17 mouse cellular contexts compared by ENCODE assay signal in genomic region chr17:81497919-81498318, GRCm38 (mm10). TPM values are rescaled to one million over a fixed set of nuclear protein-coding genes. Genes with fewer than 3 reads are reported as not detected.
DNase-seq lines count a peak whose midpoint lies in the region; ATAC-seq lines count a peak whose summit lies in the region.
"Had no signal": no experiment of that assay in that cellular context is flagged by ENCODE, and none has a peak within 500 bp of the region (broad histone marks: within the 10 kb centered on the region; RNA-seq: fewer than 3 reads in every experiment).

No protein-coding gene starts in this region.

- H3K4me3 ChIP-seq in forebrain, embryonic 16.5 days (replicated peaks; ENCODE audit: low read length) = no peak overlapping the region
- H3K4me3 ChIP-seq: hindbrain, embryonic 13.5 days; left cerebral cortex, adult 2 months; liver, embryonic 12.5 days had no signal

- H3K4me2 ChIP-seq in forebrain, embryonic 16.5 days (ENCODE audit: low read length) = no peak overlapping the region
- H3K4me2 ChIP-seq: hindbrain, embryonic 13.5 days; liver, embryonic 12.5 days had no signal

- H3K4me1 ChIP-seq in forebrain, embryonic 16.5 days (replicated peaks; ENCODE audit: control insufficient read depth, insufficient read depth, low read length) = peaks cover 12% of the 10 kb centered on the region
- H3K4me1 ChIP-seq: liver, embryonic 12.5 days had no signal

- no peak for ATAC-seq in forebrain, embryonic 16.5 days
- ATAC-seq: intestine, embryonic 16.5 days; liver, embryonic 12.5 days had no signal

- H3K9me3 ChIP-seq in forebrain, embryonic 16.5 days (ENCODE audit: control insufficient read depth, low read length) = no peaks in the 10 kb centered on the region
- H3K9me3 ChIP-seq: hindbrain, embryonic 13.5 days; liver, embryonic 12.5 days had no signal

- no peak overlapping the region for H3K27ac ChIP-seq in forebrain, embryonic 16.5 days (ENCODE audit: low read length)
- H3K27ac ChIP-seq: hindbrain, embryonic 13.5 days; left cerebral cortex, adult 2 months; liver, embryonic 12.5 days had no signal

- no peak overlapping the region for H3K9ac ChIP-seq in forebrain, embryonic 16.5 days (replicated peaks; ENCODE audit: low read depth, low read length)
- H3K9ac ChIP-seq: hindbrain, embryonic 13.5 days; liver, embryonic 12.5 days had no signal

- no peaks in the 10 kb centered on the region for H3K27me3 ChIP-seq in forebrain, embryonic 16.5 days (replicated peaks; ENCODE audit: control insufficient read depth, insufficient read depth, low read length)
- H3K27me3 ChIP-seq: hindbrain, embryonic 13.5 days; liver, embryonic 12.5 days had no signal

- DNase-seq in kidney, adult 11 months = peak; percentile 26
- DNase-seq in kidney, postnatal 14 days = no peak
- DNase-seq in 3T3-L1 (ENCODE audit: low read depth, low spot score) (peak; percentile 63), ES-CJ7 (ENCODE audit: low read depth, low spot score) (peak; percentile 14)
- peak; percentile 30 for DNase-seq in lung, postnatal 10 days
- DNase-seq in natural killer cell, adult 2 months (ENCODE audit: low spot score in 2 of 2) = no peak
- DNase-seq: adrenal gland, adult 2 months; cerebellum, adult 9-11 months; gastrocnemius, postnatal 36 days; retina, postnatal 1 day; thymus, postnatal 4 days had no signal

- H3K36me3 ChIP-seq in forebrain, embryonic 16.5 days (ENCODE audit: control insufficient read depth, insufficient read depth) = no peaks in the 10 kb centered on the region
- H3K36me3 ChIP-seq: hindbrain, embryonic 13.5 days; liver, embryonic 12.5 days had no signal

RNA-seq across cellular contexts. Expression of gene Gm11096, which starts 56.4 kb away (rescaled TPM):
- not detected in 2 replicates for polyA plus RNA-seq in forebrain, embryonic 16.5 days (2015; fragmentation: Nextera tagmentation; extraction: Ambion mirVana)
- polyA plus RNA-seq: adrenal gland, adult 2 months; hindbrain, embryonic 13.5 days; intestine, embryonic 16.5 days; liver, embryonic 12.5 days; neural tube, embryonic 14.5 days had no signal

Comparison
In these comparisons a context has a peak if more than half of its experiments do, and no peak if none do; other contexts are left out.
1. DNase-seq: peak in kidney, adult 11 months (single experiment), 3T3-L1 (single experiment), ES-CJ7 (single experiment) and lung, postnatal 10 days (single experiment); none in kidney, postnatal 14 days (single experiment) and natural killer cell, adult 2 months (0 of 2).